Mouse (Mus musculus): ENCODE measurements at regions not wholly inside any gene's neighbourhood (a gene's known extent, or its start where the extent isn't known, plus 50 kb on each side); places are given as distances from the start of the nearest gene placed in this dataset.

- Histone ChIP-seq H3K27me3 (ENCODE audit: poor library complexity, severe bottlenecking) (no peaks in the 10 kb centered on the region), H3K36me3 (replicated peaks) (no peaks in the 10 kb centered on the region), H3K9me3 (no peaks in the 10 kb centered on the region), H3K4me1 (peaks cover 6% of the 10 kb centered on the region), H3K4me3 (no peak overlapping the region), H3K27ac (no peak overlapping the region)
- WGBS = 95% methylated on average over 6 of the region's 6 CpGs
- no peak for DNase-seq (ENCODE audit: extremely low spot score, low spot score)
Measured at GRCm38 (mm10) chr3:52829069-52829468, 188.0 kb downstream of the Cog6 start.

- Histone ChIP-seq H3K4me1 (peaks cover 2% of the 10 kb centered on the region), H3K27me3 (ENCODE audit: poor library complexity, severe bottlenecking) (no peaks in the 10 kb centered on the region), H3K27ac (no peak overlapping the region), H3K4me3 (no peak overlapping the region), H3K9me3 (no peaks in the 10 kb centered on the region), H3K36me3 (replicated peaks) (no peaks in the 10 kb centered on the region)
- no peak for DNase-seq (ENCODE audit: extremely low spot score, low spot score)
- 72% methylated on average over 4 of the region's 4 CpGs for WGBS
Measured at GRCm38 (mm10) chr3:52828473-52828872, 188.6 kb downstream of the Cog6 start.

GRCm38 (mm10) chr3:52822848-52823247 is 194.2 kb downstream of the Cog6 start:
- Histone ChIP-seq H3K36me3 (replicated peaks) (no peaks in the 10 kb centered on the region), H3K27me3 (ENCODE audit: poor library complexity, severe bottlenecking) (peaks cover 13% of the 10 kb centered on the region; the same call in 1 of the 2 replicates), H3K4me1 (peaks cover 23% of the 10 kb centered on the region), H3K4me3 (no peak overlapping the region), H3K9me3 (no peaks in the 10 kb centered on the region), H3K27ac (no peak overlapping the region)
- WGBS = 76% methylated on average over 5 of the region's 5 CpGs
- no peak for DNase-seq (ENCODE audit: extremely low spot score, low spot score)

GRCm38 (mm10) chr3:52821450-52821849 is 195.6 kb downstream of the Cog6 start:
- Histone ChIP-seq H3K36me3 (replicated peaks) (no peaks in the 10 kb centered on the region), H3K4me1 (peaks cover 23% of the 10 kb centered on the region), H3K27me3 (ENCODE audit: poor library complexity, severe bottlenecking) (peaks cover 13% of the 10 kb centered on the region; the same call in 1 of the 2 replicates), H3K27ac (no peak overlapping the region), H3K4me3 (no peak overlapping the region), H3K9me3 (no peaks in the 10 kb centered on the region)
- WGBS = 28% methylated on average over 5 of the region's 5 CpGs
- no peak for DNase-seq (ENCODE audit: extremely low spot score, low spot score)

GRCm38 (mm10) chr3:52818401-52818800 is 198.6 kb downstream of the Cog6 start:
- no peaks in the 10 kb centered on the region for H3K9me3 ChIP-seq
- H3K4me1 ChIP-seq = peaks cover 41% of the 10 kb centered on the region
- no peak for DNase-seq (ENCODE audit: extremely low spot score, low spot score)
- H3K27ac ChIP-seq = no peak overlapping the region
- 91% methylated on average over 4 of the region's 4 CpGs for WGBS
- no peak overlapping the region for H3K4me3 ChIP-seq
- peaks cover 13% of the 10 kb centered on the region; the same call in 1 of the 2 replicates for H3K27me3 ChIP-seq (ENCODE audit: poor library complexity, severe bottlenecking)
- no peaks in the 10 kb centered on the region for H3K36me3 ChIP-seq (replicated peaks)

GRCm38 (mm10) chr3:52817416-52817815 is 199.6 kb downstream of the Cog6 start:
- WGBS = 88% methylated on average over 6 of the region's 6 CpGs
- no peak for DNase-seq (ENCODE audit: extremely low spot score, low spot score)
- Histone ChIP-seq H3K4me3 (no peak overlapping the region), H3K27me3 (ENCODE audit: poor library complexity, severe bottlenecking) (peaks cover 13% of the 10 kb centered on the region; the same call in 1 of the 2 replicates), H3K36me3 (replicated peaks) (no peaks in the 10 kb centered on the region), H3K27ac (no peak overlapping the region), H3K4me1 (peaks cover 31% of the 10 kb centered on the region), H3K9me3 (no peaks in the 10 kb centered on the region)

- Histone ChIP-seq H3K4me1 (peaks cover 19% of the 10 kb centered on the region), H3K4me3 (no peak overlapping the region), H3K27me3 (ENCODE audit: poor library complexity, severe bottlenecking) (peaks cover 8% of the 10 kb centered on the region; the same call in 1 of the 2 replicates), H3K9me3 (no peaks in the 10 kb centered on the region), H3K36me3 (replicated peaks) (no peaks in the 10 kb centered on the region), H3K27ac (no peak overlapping the region)
- WGBS = 66% methylated on average over 7 of the region's 7 CpGs
- DNase-seq (ENCODE audit: extremely low spot score, low spot score) = no peak
Measured at GRCm38 (mm10) chr3:52815497-52815896, 201.5 kb downstream of the Cog6 start.

GRCm38 (mm10) chr3:52802324-52802723 is 214.7 kb downstream of the Cog6 start:
- DNase-seq (ENCODE audit: extremely low spot score, low spot score) = no peak
- H3K9me3 ChIP-seq = no peaks in the 10 kb centered on the region
- no peaks in the 10 kb centered on the region; the same call in 1 of the 2 replicates for H3K4me1 ChIP-seq
- 80% methylated on average over 5 of the region's 5 CpGs for WGBS
- no peak overlapping the region for H3K27ac ChIP-seq
- H3K27me3 ChIP-seq (ENCODE audit: poor library complexity, severe bottlenecking) = no peaks in the 10 kb centered on the region
- H3K4me3 ChIP-seq = no peak overlapping the region
- no peaks in the 10 kb centered on the region for H3K36me3 ChIP-seq (replicated peaks)

GRCm38 (mm10) chr3:52801446-52801845 is 215.6 kb downstream of the Cog6 start:
- Histone ChIP-seq H3K27me3 (ENCODE audit: poor library complexity, severe bottlenecking) (no peaks in the 10 kb centered on the region), H3K27ac (no peak overlapping the region), H3K36me3 (replicated peaks) (no peaks in the 10 kb centered on the region), H3K4me1 (no peaks in the 10 kb centered on the region; the same call in 1 of the 2 replicates), H3K9me3 (no peaks in the 10 kb centered on the region), H3K4me3 (no peak overlapping the region)
- WGBS = 97% methylated on average over 5 of the region's 5 CpGs
- no peak for DNase-seq (ENCODE audit: extremely low spot score, low spot score)

GRCm38 (mm10) chr3:52800673-52801072 is 216.4 kb downstream of the Cog6 start:
- 83% methylated on average over 3 of the region's 3 CpGs for WGBS
- Histone ChIP-seq H3K4me3 (no peak overlapping the region), H3K36me3 (replicated peaks) (no peaks in the 10 kb centered on the region), H3K27ac (no peak overlapping the region), H3K9me3 (no peaks in the 10 kb centered on the region), H3K27me3 (ENCODE audit: poor library complexity, severe bottlenecking) (no peaks in the 10 kb centered on the region), H3K4me1 (no peaks in the 10 kb centered on the region; the same call in 1 of the 2 replicates)
- DNase-seq (ENCODE audit: extremely low spot score, low spot score) = no peak

- no peaks in the 10 kb centered on the region; the same call in 1 of the 2 replicates for H3K4me1 ChIP-seq
- H3K36me3 ChIP-seq (replicated peaks) = no peaks in the 10 kb centered on the region
- H3K9me3 ChIP-seq = no peaks in the 10 kb centered on the region
- no peaks in the 10 kb centered on the region for H3K27me3 ChIP-seq (ENCODE audit: poor library complexity, severe bottlenecking)
- 60% methylated on average over 6 of the region's 6 CpGs for WGBS
- H3K4me3 ChIP-seq = no peak overlapping the region
- no peak for DNase-seq (ENCODE audit: extremely low spot score, low spot score)
- no peak overlapping the region for H3K27ac ChIP-seq
Measured at GRCm38 (mm10) chr3:52797801-52798200, 219.2 kb downstream of the Cog6 start.

GRCm38 (mm10) chr3:52797164-52797563 is 219.9 kb downstream of the Cog6 start:
- no peak for DNase-seq (ENCODE audit: extremely low spot score, low spot score)
- Histone ChIP-seq H3K9me3 (no peaks in the 10 kb centered on the region), H3K27ac (no peak overlapping the region), H3K27me3 (ENCODE audit: poor library complexity, severe bottlenecking) (no peaks in the 10 kb centered on the region), H3K36me3 (replicated peaks) (no peaks in the 10 kb centered on the region), H3K4me3 (no peak overlapping the region), H3K4me1 (peaks cover 2% of the 10 kb centered on the region; the same call in 1 of the 2 replicates)
- 87% methylated on average over 4 of the region's 4 CpGs for WGBS

GRCm38 (mm10) chr3:52794218-52794617 is 222.8 kb downstream of the Cog6 start:
- Histone ChIP-seq H3K36me3 (replicated peaks) (no peaks in the 10 kb centered on the region), H3K9me3 (no peaks in the 10 kb centered on the region), H3K27ac (no peak overlapping the region), H3K4me1 (peaks cover 2% of the 10 kb centered on the region; the same call in 1 of the 2 replicates), H3K4me3 (no peak overlapping the region), H3K27me3 (ENCODE audit: poor library complexity, severe bottlenecking) (no peaks in the 10 kb centered on the region)
- 71% methylated on average over 3 of the region's 3 CpGs for WGBS
- no peak for DNase-seq (ENCODE audit: extremely low spot score, low spot score)

GRCm38 (mm10) chr3:52792801-52793200 is 224.2 kb downstream of the Cog6 start:
- WGBS = 92% methylated on average over 3 of the region's 3 CpGs
- Histone ChIP-seq H3K4me1 (peaks cover 2% of the 10 kb centered on the region; the same call in 1 of the 2 replicates), H3K4me3 (no peak overlapping the region), H3K36me3 (replicated peaks) (no peaks in the 10 kb centered on the region), H3K9me3 (no peaks in the 10 kb centered on the region), H3K27ac (no peak overlapping the region), H3K27me3 (ENCODE audit: poor library complexity, severe bottlenecking) (no peaks in the 10 kb centered on the region)
- DNase-seq (ENCODE audit: extremely low spot score, low spot score) = no peak
